Mouse (Mus musculus) frontal cortex, postnatal 36 days (tissue): Measurements from ENCODE around the gene Tmem104.

Source experiments
- DNase-seq, 2 experiments: peaks; one replicate each; pipeline ENCODE4 v3.0.0; 2022; ENCODE audit warnings: low spot score in 2 of 2

Gene Tmem104

GRCm38 (mm10) chr11:115264136-115264861, 77.0 kb downstream of the Tmem104 start:
- DNase-seq: no peak

GRCm38 (mm10) chr11:115264862-115265668, 77.8 kb downstream of the Tmem104 start:
- no peak for DNase-seq

- no peak for DNase-seq
Observed at GRCm38 (mm10) chr11:115265771-115266399, 78.6 kb downstream of the Tmem104 start.

- DNase-seq: no peak
Observed at GRCm38 (mm10) chr11:115266400-115266778, 79.1 kb downstream of the Tmem104 start.

- DNase-seq: no peak
Observed at GRCm38 (mm10) chr11:115267061-115267883, 80.0 kb downstream of the Tmem104 start, which contains the start of gene Grin2c. Grin2c (minus strand) TSS chr11:115267243.

- no peak for DNase-seq
Observed at GRCm38 (mm10) chr11:115267958-115268357, 80.7 kb downstream of the Tmem104 start.

- DNase-seq: no peak
Observed at GRCm38 (mm10) chr11:115269330-115270066, 82.2 kb downstream of the Tmem104 start.

- DNase-seq: peak; percentile 84 to 88
Observed at GRCm38 (mm10) chr11:115270148-115270861, 83.0 kb downstream of the Tmem104 start.

GRCm38 (mm10) chr11:115271052-115271451, 83.8 kb downstream of the Tmem104 start:
- DNase-seq: no peak

GRCm38 (mm10) chr11:115271481-115271880, 84.2 kb downstream of the Tmem104 start:
- no peak for DNase-seq

- no peak for DNase-seq
Observed at GRCm38 (mm10) chr11:115272894-115273498, 85.7 kb downstream of the Tmem104 start.

GRCm38 (mm10) chr11:115273735-115274134, 86.4 kb downstream of the Tmem104 start:
- DNase-seq: no peak

GRCm38 (mm10) chr11:115274178-115274577, 86.9 kb downstream of the Tmem104 start:
- DNase-seq: no peak

- DNase-seq: no peak
Observed at GRCm38 (mm10) chr11:115274771-115275170, 87.5 kb downstream of the Tmem104 start.

GRCm38 (mm10) chr11:115275509-115275908, 88.2 kb downstream of the Tmem104 start:
- no peak for DNase-seq

- no peak for DNase-seq
Observed at GRCm38 (mm10) chr11:115275954-115276353, 88.7 kb downstream of the Tmem104 start.

- peak; percentile 97 to 99 for DNase-seq
Observed at GRCm38 (mm10) chr11:115276780-115277603, 89.7 kb downstream of the Tmem104 start, which contains the start of gene Fdxr. Fdxr (minus strand) TSS chr11:115277050.

GRCm38 (mm10) chr11:115277604-115277975, 90.3 kb downstream of the Tmem104 start:
- no peak for DNase-seq

- no peak for DNase-seq
Observed at GRCm38 (mm10) chr11:115278176-115278575, 90.9 kb downstream of the Tmem104 start.
